Mouse (Mus musculus) adrenal gland, adult 2 months (tissue): ENCODE measurements at regions not wholly inside any gene's neighbourhood (a gene's known extent, or its start where the extent isn't known, plus 50 kb on each side); places are given as distances from the start of the nearest gene placed in this dataset.

Experiments
- DNase-seq: peaks from one replicate; pipeline ENCODE4 v3.0.0; 2021

- no peak for DNase-seq
Measured at GRCm38 (mm10) chr3:101162536-101163159, 52.6 kb upstream of the Ptgfrn start.

- peak; percentile 80 for DNase-seq
Measured at GRCm38 (mm10) chr3:101161941-101162531, 52.0 kb upstream of the Ptgfrn start.

GRCm38 (mm10) chr3:101161421-101161940 is 51.4 kb upstream of the Ptgfrn start:
- DNase-seq: no peak
